In the genomic region with DNA sequence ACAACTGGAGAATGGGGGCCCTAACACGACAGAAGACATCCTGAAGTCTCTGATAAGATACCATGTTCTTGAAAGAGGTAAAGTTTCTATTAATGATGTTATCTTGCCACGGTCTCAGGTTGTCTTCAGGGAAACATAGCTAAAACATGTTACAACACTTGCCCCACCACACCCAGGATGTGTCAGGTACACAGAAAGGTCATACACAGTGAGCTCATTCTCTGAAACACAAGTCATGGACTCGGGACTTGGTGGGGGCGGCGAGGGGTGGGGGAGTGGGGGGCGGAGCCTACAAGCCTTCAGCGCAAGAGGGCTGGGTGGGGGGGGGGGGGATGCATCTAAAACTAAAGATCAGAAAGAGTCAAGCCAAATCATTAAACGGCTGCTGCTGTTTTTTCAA, we compare ENCODE assay signal across 8 mouse cellular contexts. TPM values are rescaled to one million over a fixed set of nuclear protein-coding genes. Genes with fewer than 3 reads are reported as not detected.
DNase-seq lines count a peak whose midpoint lies in the region; ATAC-seq and TF ChIP-seq lines count a peak whose summit lies in the region.

No protein-coding gene starts in this region.

- H3K4me1 ChIP-seq in spleen, adult 2 months (ENCODE audit: control insufficient read depth, insufficient read depth, insufficient read length): no peaks in the 10 kb centered on the region
- H3K4me1 ChIP-seq in liver, embryonic 15.5 days (replicated peaks): peaks cover 36% of the 10 kb centered on the region
- H3K4me1 ChIP-seq in neural tube, embryonic 14.5 days (ENCODE audit: control insufficient read depth, insufficient read depth, low read length): no peaks in the 10 kb centered on the region

- DNase-seq in spleen, adult 2 months (ENCODE audit: low read depth in 1 of 2, low spot score in 2 of 2): peak in 1 of 2 experiments; percentile 25
- no peak for DNase-seq in spleen, adult 18-20 months
- peak; percentile 4 for DNase-seq in embryo, embryonic 11 days
- DNase-seq in heart, postnatal 10 days: peak; percentile 13 to 15
- DNase-seq in right cerebral cortex, postnatal 4 days: no peak
- DNase-seq in adipocyte (ENCODE audit: low spot score): no peak

- TF ChIP-seq CTCF in spleen, adult 2 months (IDR thresholded peaks at IDR 0.05; ENCODE audit: extremely low read depth, insufficient read depth, insufficient read length, insufficient replicate concordance): no peak

- ATAC-seq in liver, embryonic 15.5 days (ENCODE audit: insufficient read depth): peak; percentile 65
- ATAC-seq in neural tube, embryonic 14.5 days (ENCODE audit: low read depth): peak; percentile 48; the same call in 1 of the 2 replicates

- peak overlapping the region; percentile 80 for H3K9ac ChIP-seq in liver, embryonic 15.5 days
- no peak overlapping the region for H3K9ac ChIP-seq in neural tube, embryonic 14.5 days (replicated peaks; ENCODE audit: low read depth, low read length)

- peak overlapping the region; percentile 81 for H3K27ac ChIP-seq in spleen, adult 2 months (ENCODE audit: insufficient read depth, low read length)
- peak overlapping the region; percentile 99 for H3K27ac ChIP-seq in liver, embryonic 15.5 days (replicated peaks)
- 0 out of 2 replicates have a peak overlapping the region, but pooled peaks have one; percentile 28 for H3K27ac ChIP-seq in neural tube, embryonic 14.5 days (ENCODE audit: low read depth, low read length)

- no peak for TF ChIP-seq POLR2A in spleen, adult 2 months (IDR thresholded peaks at IDR 0.05; ENCODE audit: low read depth, low read length)

- peak overlapping the region; percentile 62 for H3K4me3 ChIP-seq in spleen, adult 2 months (ENCODE audit: extremely low read depth, insufficient read depth, insufficient read length)
- peak overlapping the region; percentile 74 for H3K4me3 ChIP-seq in liver, embryonic 15.5 days (replicated peaks)
- peak overlapping the region; percentile 31; the same call in 1 of the 2 replicates for H3K4me3 ChIP-seq in neural tube, embryonic 14.5 days (ENCODE audit: low read depth, low read length)

- no peaks in the 10 kb centered on the region for H3K9me3 ChIP-seq in liver, embryonic 15.5 days (replicated peaks)
- H3K9me3 ChIP-seq in neural tube, embryonic 14.5 days (ENCODE audit: control insufficient read depth, low read length): no peaks in the 10 kb centered on the region

- H3K27me3 ChIP-seq in spleen, adult 2 months (ENCODE audit: control insufficient read depth, insufficient read depth, low read length): no peaks in the 10 kb centered on the region
- no peaks in the 10 kb centered on the region for H3K27me3 ChIP-seq in liver, embryonic 15.5 days
- H3K27me3 ChIP-seq in neural tube, embryonic 14.5 days (ENCODE audit: control insufficient read depth, insufficient read depth, low read length): no peaks in the 10 kb centered on the region

- H3K4me2 ChIP-seq in liver, embryonic 15.5 days: peak overlapping the region; percentile 77
- peak overlapping the region; percentile 56 for H3K4me2 ChIP-seq in neural tube, embryonic 14.5 days (ENCODE audit: low read depth, low read length)

- WGBS in spleen, adult 2 months: 6% methylated on average over 8 of the region's 8 CpGs
- WGBS in liver, embryonic 15.5 days (ENCODE audit: insufficient replicate concordance): 6% methylated on average over 6 of the region's 8 CpGs
- WGBS in neural tube, embryonic 14.5 days: 16% methylated on average over 7 of the region's 8 CpGs

- no peaks in the 10 kb centered on the region for H3K36me3 ChIP-seq in spleen, adult 2 months (ENCODE audit: control insufficient read depth, insufficient read depth, low read length)
- no peaks in the 10 kb centered on the region for H3K36me3 ChIP-seq in liver, embryonic 15.5 days (replicated peaks)
- no peaks in the 10 kb centered on the region for H3K36me3 ChIP-seq in neural tube, embryonic 14.5 days (ENCODE audit: control insufficient read depth, insufficient read depth, low read length)

- intact Hi-C loops in heart, postnatal 10 days (cut with DNase I): loop anchor here (5.0 kb wide), 2 partner anchors 37 to 133 kb away; partner anchors contain the start of genes Cast and Erap1

RNA-seq across cellular contexts. Expression of gene Cast, which starts 38.7 kb away (rescaled TPM):
- 3.7 and 6.1 TPM in 2 replicates for polyA plus RNA-seq in spleen, adult 2 months (2012; rRNA removed)
- total RNA-seq in heart, postnatal 10 days (2021): 100 to 1,000 TPM; 107 to 108 TPM
- polyA plus RNA-seq in liver, embryonic 15.5 days (2015; fragmentation: Nextera tagmentation; extraction: Ambion mirVana): 37.3 and 37.6 TPM in 2 replicates
- 5.3 and 11.3 TPM in 2 replicates for polyA plus RNA-seq in neural tube, embryonic 14.5 days (2014; fragmentation: Nextera tagmentation; extraction: Ambion mirVana)

Comparison
In these comparisons a context has a peak if more than half of its experiments do, and no peak if none do; other contexts are left out.
1. DNase-seq: peak in embryo, embryonic 11 days (single experiment) and heart, postnatal 10 days (2 of 2); none in spleen, adult 18-20 months (0 of 2), right cerebral cortex, postnatal 4 days (single experiment) and adipocyte (single experiment).
2. H3K27ac ChIP-seq: peak in every context shown above with its lines; median percentile 99 in liver, embryonic 15.5 days; 81 in spleen, adult 2 months; 28 in neural tube, embryonic 14.5 days.
3. Peak in every context shown above with its lines, with median percentiles within 50 percentile points of each other: H3K4me3 ChIP-seq.